Mouse (Mus musculus) C2C12 (cell line): ENCODE measurements around the gene Gm20388.

ENCODE experiments used
- CEBPB ChIP-seq: IDR thresholded peaks from one replicate; pipeline ENCODE4 v1.6.1; 2011; ENCODE audit warnings: low read depth, mild to moderate bottlenecking, control low read depth, moderate library complexity
- CTCF ChIP-seq: IDR thresholded peaks from one replicate; pipeline ENCODE4 v1.5.1; 2011; ENCODE audit not compliant: control insufficient read depth, insufficient read depth, insufficient read length
- USF1 ChIP-seq: IDR thresholded peaks from one replicate; pipeline ENCODE4 v1.6.1; 2011; ENCODE audit warnings: low read depth, mild to moderate bottlenecking, control low read depth, moderate library complexity

DNA sequence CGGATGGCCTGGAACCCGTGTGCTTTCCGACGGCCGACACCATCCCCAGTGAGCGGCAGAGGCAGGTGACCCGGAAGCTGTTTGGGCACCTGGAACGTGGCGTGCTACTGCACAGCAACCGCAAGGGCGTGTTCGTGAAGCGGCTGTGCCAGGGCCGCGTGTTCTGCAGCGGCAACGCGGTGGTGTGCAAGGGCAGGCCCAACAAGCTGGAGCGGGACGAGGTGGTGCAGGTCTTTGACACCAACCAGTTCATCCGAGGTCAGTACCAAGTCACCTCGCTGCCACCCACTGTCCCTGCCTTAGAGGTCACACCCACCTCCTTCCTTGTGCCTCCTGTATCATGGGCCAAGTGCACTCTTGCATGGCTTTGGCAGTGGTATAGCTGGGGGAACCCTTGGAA, 842.8 kb downstream of the Gm20388 start:
- TF ChIP-seq USF1, result no peak
- TF ChIP-seq CTCF, result no peak
- TF ChIP-seq CEBPB, result no peak
